Mouse (Mus musculus): ENCODE measurements around the gene Hnf4a. TPM values are rescaled to one million over a fixed set of nuclear protein-coding genes. Genes with fewer than 3 reads are reported as not detected.
"Not testable (repeated sequence)": the region's sequence is repeated elsewhere in the genome, so short reads cannot be mapped to it uniquely, and the experiment has no call there.

Gene Hnf4a
- total and polyA plus RNA-seq, 3 experiments = not detected

DNA sequence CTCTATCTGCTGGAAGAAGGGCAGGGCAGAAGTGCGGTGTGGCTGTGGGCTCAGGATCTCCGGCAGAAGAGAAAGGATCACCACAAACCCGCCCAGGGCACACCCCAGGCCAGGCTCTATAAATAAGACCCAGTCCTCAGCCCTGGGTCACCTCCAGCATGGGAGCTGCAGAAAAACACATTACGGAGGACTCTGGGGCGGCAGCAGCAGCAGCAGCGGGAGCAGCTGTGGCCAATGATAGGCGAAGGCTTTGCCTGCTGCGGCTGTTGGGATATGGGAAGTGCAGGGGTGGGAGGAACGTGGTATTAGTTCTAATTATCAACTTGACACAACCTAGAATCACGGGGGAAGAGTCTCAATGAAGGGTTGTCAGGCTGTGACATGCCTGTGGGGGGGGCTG lies 47.2 kb upstream of the Hnf4a start:
- dilution Hi-C loops (cut with MboI; ENCODE audit: extremely low pct_ligation_motif_present, extremely low pct_unique_long_range_greater_than_20kb, low sequenced_read_pairs) (no loop called here), in situ Hi-C loops (cut with MboI; ENCODE audit: low pct_ligation_motif_present, low pct_unique_long_range_greater_than_20kb, low sequenced_read_pairs) (no loop called here)
- Histone ChIP-seq H3K4me2 (ENCODE audit: insufficient read depth, low read depth, poor library complexity, severe bottlenecking) (no peak overlapping the region), H3K36me3 (replicated peaks in 1 of 2; ENCODE audit: control insufficient read depth in 1 of 2, insufficient read depth in 1 of 2, low read length in 1 of 2) (no peaks in the 10 kb centered on the region), H3K9me3 (replicated peaks; ENCODE audit: low read length) (no peaks in the 10 kb centered on the region), H3K4me3 (replicated peaks in 1 of 3; ENCODE audit: low read depth in 2 of 3, low read length in 2 of 3, poor library complexity in 1 of 3) (no peak overlapping the region), H3K9ac (ENCODE audit: insufficient read depth, low read depth) (no peak overlapping the region), H3K27me3 (replicated peaks) (peaks cover 48% of the 10 kb centered on the region), H3K27ac (ENCODE audit: insufficient read depth, low read depth) (no peak overlapping the region), H3K4me1 (ENCODE audit: control insufficient read depth in 1 of 2, insufficient read depth in 2 of 2) (no peaks in the 10 kb centered on the region), H3K79me2 (replicated peaks; ENCODE audit: control insufficient read depth, extremely low read depth, insufficient read depth, poor library complexity, severe bottlenecking) (no peaks in the 10 kb centered on the region)
- no peak for DNase-seq (ENCODE audit: extremely low read depth)
- no peak for TF ChIP-seq UBTF (IDR thresholded peaks at IDR 0.05; ENCODE audit: low read depth, low read length)
- TF ChIP-seq MAX (IDR thresholded peaks at IDR 0.05; ENCODE audit: low read length) = no peak
- no peak for TF ChIP-seq TCF12 (IDR thresholded peaks at IDR 0.05; ENCODE audit: low read depth, low read length)
- TF ChIP-seq KAT2A (IDR thresholded peaks at IDR 0.05; ENCODE audit: insufficient replicate concordance, low read length) = no peak
- no peak for TF ChIP-seq USF2 (conservative IDR thresholded peaks at IDR 0.05; ENCODE audit: low read depth, low read length)
- TF ChIP-seq MYC (IDR thresholded peaks at IDR 0.05; ENCODE audit: low read depth, low read length) = no peak
- no peak for TF ChIP-seq EP300 (IDR thresholded peaks at IDR 0.05; ENCODE audit: low read length)

DNA sequence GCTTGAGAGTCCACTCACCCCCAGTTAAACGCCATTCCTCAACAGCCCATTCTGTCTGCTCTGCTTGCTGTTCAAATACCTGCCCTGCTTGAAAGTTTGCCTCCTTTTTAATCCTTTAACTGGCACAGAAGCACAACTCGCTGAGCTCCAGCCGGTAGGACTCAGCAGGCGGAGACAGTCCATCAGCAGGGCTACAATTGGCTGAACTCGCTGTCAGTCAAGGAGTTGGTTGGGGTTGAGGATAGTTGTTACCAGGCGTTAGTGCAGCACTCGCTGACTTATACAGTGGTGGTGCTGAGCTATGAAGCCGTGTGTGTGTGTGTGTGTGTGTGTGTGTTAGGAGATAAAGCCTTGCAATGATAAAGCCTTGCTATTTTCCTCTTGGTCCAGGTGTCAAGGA lies 46.0 kb upstream of the Hnf4a start:
- Histone ChIP-seq H3K36me3 (replicated peaks in 1 of 2; ENCODE audit: control insufficient read depth in 1 of 2, insufficient read depth in 1 of 2, low read length in 1 of 2) (peaks cover 0 to 4% of the 10 kb centered on the region in 2 experiments), H3K4me1 (ENCODE audit: control insufficient read depth in 1 of 2, insufficient read depth in 2 of 2) (no peaks in the 10 kb centered on the region), H3K9ac (ENCODE audit: insufficient read depth, low read depth) (no peak overlapping the region), H3K27me3 (replicated peaks) (peaks cover 37% of the 10 kb centered on the region), H3K4me3 (replicated peaks in 1 of 3; ENCODE audit: low read depth in 2 of 3, low read length in 2 of 3, poor library complexity in 1 of 3) (no peak overlapping the region), H3K9me3 (replicated peaks; ENCODE audit: low read length) (no peaks in the 10 kb centered on the region), H3K4me2 (ENCODE audit: insufficient read depth, low read depth, poor library complexity, severe bottlenecking) (no peak overlapping the region), H3K27ac (ENCODE audit: insufficient read depth, low read depth) (no peak overlapping the region), H3K79me2 (replicated peaks; ENCODE audit: control insufficient read depth, extremely low read depth, insufficient read depth, poor library complexity, severe bottlenecking) (no peaks in the 10 kb centered on the region)
- in situ Hi-C loops (cut with MboI; ENCODE audit: low pct_ligation_motif_present, low pct_unique_long_range_greater_than_20kb, low sequenced_read_pairs) (no loop called here), dilution Hi-C loops (cut with MboI; ENCODE audit: extremely low pct_ligation_motif_present, extremely low pct_unique_long_range_greater_than_20kb, low sequenced_read_pairs) (no loop called here)
- TF ChIP-seq IRF4 (IDR thresholded peaks at IDR 0.05; ENCODE audit: low read depth, low read length) = no peak
- no peak for TF ChIP-seq MAZ (IDR thresholded peaks at IDR 0.05; ENCODE audit: low read depth, low read length)
- TF ChIP-seq ZMIZ1 (IDR thresholded peaks at IDR 0.05; ENCODE audit: low read depth, low read length) = no peak
- no peak for TF ChIP-seq ZKSCAN1 (IDR thresholded peaks at IDR 0.05; ENCODE audit: borderline replicate concordance, low read depth, low read length)
- TF ChIP-seq ZNF384 (IDR thresholded peaks at IDR 0.05; ENCODE audit: low read depth, low read length) = no peak
- TF ChIP-seq NRF1 (IDR thresholded peaks at IDR 0.05; ENCODE audit: low read depth, low read length) = no peak
- no peak for TF ChIP-seq JUND (conservative IDR thresholded peaks at IDR 0.05; ENCODE audit: low read depth, low read length)
- TF ChIP-seq MXI1 (IDR thresholded peaks at IDR 0.05; ENCODE audit: low read depth, low read length) = no peak
- TF ChIP-seq POLR2A (IDR thresholded peaks at IDR 0.05; ENCODE audit: low read depth, low read length) = no peak
- no peak for TF ChIP-seq RAD21 (IDR thresholded peaks at IDR 0.05; ENCODE audit: low read depth, low read length)
- no peak for TF ChIP-seq SIN3A (IDR thresholded peaks at IDR 0.05; ENCODE audit: low read length)
- TF ChIP-seq GABPA (IDR thresholded peaks at IDR 0.05; ENCODE audit: insufficient replicate concordance, low read depth, low read length) = no peak
- TF ChIP-seq RCOR1 (conservative IDR thresholded peaks at IDR 0.05; ENCODE audit: low read depth, low read length) = no peak
- TF ChIP-seq NELFE (IDR thresholded peaks at IDR 0.05; ENCODE audit: low read depth, low read length) = no peak
- no peak for TF ChIP-seq CHD1 (IDR thresholded peaks at IDR 0.05; ENCODE audit: low read depth, low read length)
- TF ChIP-seq UBTF (IDR thresholded peaks at IDR 0.05; ENCODE audit: low read depth, low read length) = no peak
- no peak for DNase-seq (ENCODE audit: extremely low read depth)

DNA sequence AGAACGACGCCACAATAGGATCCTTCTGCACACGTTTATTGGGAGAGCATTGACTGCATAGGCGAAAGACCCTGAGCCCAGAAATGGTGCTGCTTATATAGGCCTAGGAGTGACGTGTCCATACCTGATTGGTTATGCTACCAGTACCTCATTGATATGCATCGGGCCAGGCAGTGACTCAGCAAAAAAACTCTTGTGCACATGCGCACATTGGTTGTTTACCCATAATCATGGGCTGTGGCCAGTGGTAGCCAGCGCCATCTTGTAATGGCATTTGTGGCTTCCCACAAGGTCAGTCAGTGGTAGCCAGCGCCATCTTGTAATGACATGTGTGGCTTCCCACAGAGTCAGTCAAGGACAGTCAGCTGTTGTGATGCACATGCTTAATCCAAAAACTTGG lies 45.3 kb upstream of the Hnf4a start:
- dilution Hi-C loops (cut with MboI; ENCODE audit: extremely low pct_ligation_motif_present, extremely low pct_unique_long_range_greater_than_20kb, low sequenced_read_pairs); in situ Hi-C loops (cut with MboI; ENCODE audit: low pct_ligation_motif_present, low pct_unique_long_range_greater_than_20kb, low sequenced_read_pairs); H3K27ac ChIP-seq (ENCODE audit: insufficient read depth, low read depth); H3K4me2 ChIP-seq (ENCODE audit: insufficient read depth, low read depth, poor library complexity, severe bottlenecking); H3K9ac ChIP-seq (ENCODE audit: insufficient read depth, low read depth); H3K9me3 ChIP-seq (replicated peaks; ENCODE audit: low read length); H3K36me3 ChIP-seq (replicated peaks in 1 of 2; ENCODE audit: control insufficient read depth in 1 of 2, insufficient read depth in 1 of 2, low read length in 1 of 2); H3K4me3 ChIP-seq (replicated peaks in 1 of 3; ENCODE audit: low read depth in 2 of 3, low read length in 2 of 3, poor library complexity in 1 of 3); DNase-seq (ENCODE audit: extremely low read depth); H3K79me2 ChIP-seq (replicated peaks; ENCODE audit: control insufficient read depth, extremely low read depth, insufficient read depth, poor library complexity, severe bottlenecking); H3K4me1 ChIP-seq (ENCODE audit: control insufficient read depth in 1 of 2, insufficient read depth in 2 of 2): not testable (repeated sequence)
- peaks cover 33% of the 10 kb centered on the region for H3K27me3 ChIP-seq (replicated peaks)
